Mouse (Mus musculus) embryonic facial prominence, embryonic 14.5 days (tissue): Measurements from ENCODE around the gene Crlf1. TPM values are rescaled to one million over a fixed set of nuclear protein-coding genes. Genes with fewer than 3 reads are reported as not detected.

Experiments used
- ATAC-seq: fragments of 200-750 bp; cut with Nextera tagmentation; 2 replicates; pipeline ENCODE4 v1.8.0; 2017; ENCODE audit warnings: low read depth, moderate number of reproducible peaks, moderate TSS enrichment
- DNase-seq: peaks from one replicate; pipeline ENCODE4 v3.0.0-alpha.2; 2015; ENCODE audit warnings: low spot score
- H3K27ac ChIP-seq: fragments of 300-500 bp; sonication (generic); replicated peaks from 2 replicates; pipeline ENCODE4 v1.5.1; 2014; ENCODE audit warnings: low read depth, mild to moderate bottlenecking, low read length, moderate library complexity
- H3K27me3 ChIP-seq: fragments of 300-500 bp; sonication (generic); replicated peaks from 2 replicates; pipeline ENCODE4 v1.6.1; 2014; ENCODE audit warnings: low read length; ENCODE audit not compliant: control insufficient read depth, insufficient read depth
- H3K36me3 ChIP-seq: fragments of 300-500 bp; sonication (generic); 2 replicates; pipeline ENCODE4 v1.6.1; 2014; ENCODE audit warnings: low read length, mixed read lengths; ENCODE audit not compliant: control insufficient read depth, insufficient read depth
- H3K4me1 ChIP-seq: fragments of 300-500 bp; sonication (generic); 2 replicates; pipeline ENCODE4 v1.6.1; 2014; ENCODE audit warnings: antibody characterized with exemption, low read length; ENCODE audit not compliant: control insufficient read depth, insufficient read depth
- H3K4me2 ChIP-seq: fragments of 300-500 bp; sonication (generic); 2 replicates; pipeline ENCODE4 v1.6.1; 2014; ENCODE audit warnings: low read depth, mild to moderate bottlenecking, low read length, moderate library complexity, mixed read lengths
- H3K4me3 ChIP-seq: fragments of 300-500 bp; sonication (generic); 2 replicates; pipeline ENCODE4 v1.5.1; 2014; ENCODE audit warnings: low read depth, mild to moderate bottlenecking, low read length
- H3K9ac ChIP-seq: fragments of 300-500 bp; sonication (generic); 2 replicates; pipeline ENCODE4 v1.6.1; 2014; ENCODE audit warnings: low read depth, mild to moderate bottlenecking, low read length, moderate library complexity, mixed read lengths
- H3K9me3 ChIP-seq: fragments of 300-500 bp; sonication (generic); 2 replicates; pipeline ENCODE4 v1.6.1; 2016; ENCODE audit warnings: low read length; ENCODE audit not compliant: control insufficient read depth
- WGBS: fragments of 180-500 bp; shearing (Covaris S2); extraction: QIAGEN DNeasy Blood & Tissue Kit; methylation state at CpG from one replicate; pipeline ENCODE4 v1.1.7; 2014; 5-methylcytosine and 5-hydroxymethylcytosine counted together
- polyA plus RNA-seq: library from polyadenylated mRNA; unstranded; fragments of >200 nt; fragmentation: Nextera tagmentation; extraction: Ambion mirVana; gene quantifications from 2 replicates; pipeline ENCODE4 v1.2.1, GENCODE M21; 2014

Gene Crlf1
- polyA plus RNA-seq, 1 experiment from 2014 or later = 68.1 TPM

GRCm38 (mm10) chr8:70466305-70466704 lies 26.7 kb upstream of the Crlf1 start:
- Histone ChIP-seq H3K4me2 (no peak overlapping the region), H3K4me3 (no peak overlapping the region), H3K27me3 (no peaks in the 10 kb centered on the region), H3K9me3 (no peaks in the 10 kb centered on the region), H3K4me1 (no peaks in the 10 kb centered on the region), H3K27ac (no peak overlapping the region), H3K36me3 (0 out of 2 replicates have a peak, but pooled peaks cover 6% of the 10 kb centered on the region), H3K9ac (no peak overlapping the region)
- DNase-seq = no peak
- WGBS = 85% methylated on average over 4 of the region's 4 CpGs
- no peak for ATAC-seq

- Histone ChIP-seq H3K4me2 (no peak overlapping the region), H3K9me3 (no peaks in the 10 kb centered on the region), H3K27ac (no peak overlapping the region), H3K4me1 (no peaks in the 10 kb centered on the region), H3K4me3 (no peak overlapping the region), H3K9ac (peak overlapping the region; percentile 20; the same call in 1 of the 2 replicates), H3K27me3 (no peaks in the 10 kb centered on the region), H3K36me3 (0 out of 2 replicates have a peak, but pooled peaks cover 6% of the 10 kb centered on the region)
- WGBS = 51% methylated on average over 11 of the region's 11 CpGs
- ATAC-seq (no peak), DNase-seq (no peak)
Observed at GRCm38 (mm10) chr8:70466771-70467170, 26.2 kb upstream of the Crlf1 start.

DNA sequence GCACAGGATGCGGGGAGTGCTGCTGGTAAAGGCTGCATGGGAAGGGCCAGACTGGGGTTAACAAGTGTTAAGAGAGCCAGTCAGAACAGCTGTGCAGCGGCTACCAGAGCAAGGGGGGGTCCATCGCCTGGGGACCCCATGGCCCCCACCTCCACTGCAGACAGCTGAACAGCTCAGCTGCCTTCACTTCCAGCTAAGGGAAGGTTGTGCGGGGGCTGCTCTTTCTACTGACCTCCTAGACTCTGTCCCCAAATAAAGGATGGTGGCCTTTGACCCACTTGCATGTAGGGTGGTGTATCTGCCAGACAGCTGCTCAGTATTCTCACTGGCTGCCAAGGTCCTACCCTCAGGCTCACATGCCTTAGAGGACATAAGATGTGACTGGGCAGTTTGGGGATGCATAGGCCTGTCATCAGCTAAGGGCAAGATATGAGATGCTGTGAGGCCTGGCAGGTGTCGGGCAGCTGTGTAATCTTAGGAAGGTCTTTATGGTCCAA lies 25.7 kb upstream of the Crlf1 start:
- Histone ChIP-seq H3K4me1 (no peaks in the 10 kb centered on the region), H3K9ac (peak overlapping the region; percentile 20; the same call in 1 of the 2 replicates), H3K4me3 (no peak overlapping the region), H3K27ac (no peak overlapping the region), H3K27me3 (no peaks in the 10 kb centered on the region), H3K36me3 (0 out of 2 replicates have a peak, but pooled peaks cover 6% of the 10 kb centered on the region), H3K9me3 (no peaks in the 10 kb centered on the region), H3K4me2 (no peak overlapping the region)
- DNase-seq (no peak), ATAC-seq (peak; percentile 51)
- WGBS = 62% methylated on average over 5 of the region's 5 CpGs

GRCm38 (mm10) chr8:70467907-70468306 lies 25.1 kb upstream of the Crlf1 start:
- Histone ChIP-seq H3K27ac (no peak overlapping the region), H3K9ac (no peak overlapping the region), H3K27me3 (no peaks in the 10 kb centered on the region), H3K4me1 (no peaks in the 10 kb centered on the region), H3K9me3 (no peaks in the 10 kb centered on the region), H3K4me3 (no peak overlapping the region), H3K4me2 (no peak overlapping the region), H3K36me3 (0 out of 2 replicates have a peak, but pooled peaks cover 10% of the 10 kb centered on the region)
- no peak for DNase-seq
- ATAC-seq = no peak
- 56% methylated on average over 1 of the region's 1 CpGs for WGBS

GRCm38 (mm10) chr8:70468733-70469132 lies 24.2 kb upstream of the Crlf1 start:
- ATAC-seq (no peak), DNase-seq (no peak)
- Histone ChIP-seq H3K4me2 (no peak overlapping the region), H3K4me1 (no peaks in the 10 kb centered on the region), H3K9ac (no peak overlapping the region), H3K4me3 (no peak overlapping the region), H3K36me3 (0 out of 2 replicates have a peak, but pooled peaks cover 10% of the 10 kb centered on the region), H3K9me3 (no peaks in the 10 kb centered on the region), H3K27me3 (no peaks in the 10 kb centered on the region), H3K27ac (no peak overlapping the region)
- 93% methylated on average over 4 of the region's 4 CpGs for WGBS

DNA sequence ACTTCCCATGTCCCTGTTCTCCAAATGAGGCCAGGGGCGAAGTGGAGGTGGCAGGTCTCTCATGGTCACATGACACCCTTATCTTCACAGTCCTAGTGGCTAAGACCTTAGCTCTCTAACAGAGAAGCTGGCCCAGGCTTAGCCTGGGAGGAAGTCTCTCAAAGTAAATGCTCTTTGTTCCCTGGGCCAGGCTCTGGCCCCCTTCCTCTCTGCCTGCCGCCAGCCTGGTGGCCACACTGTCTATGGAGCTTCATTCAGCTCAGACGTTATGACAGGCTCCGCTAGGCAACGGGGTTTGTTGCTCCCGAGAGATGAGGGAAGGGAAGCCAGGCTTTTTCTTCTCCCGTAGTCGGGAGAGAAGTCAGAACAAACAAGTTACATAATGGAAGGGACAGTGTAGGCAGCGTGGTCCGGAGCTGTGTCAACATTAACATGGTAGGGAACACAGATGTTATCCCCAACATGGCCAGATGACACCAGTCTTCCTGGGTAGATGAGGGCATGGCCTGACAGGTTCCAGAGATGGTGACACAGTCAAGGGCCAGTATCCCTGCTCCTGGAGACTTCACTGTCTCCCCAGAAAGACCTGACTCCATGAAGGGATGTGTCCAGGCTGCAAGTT lies 23.6 kb upstream of the Crlf1 start:
- Histone ChIP-seq H3K9me3 (no peaks in the 10 kb centered on the region), H3K4me2 (no peak overlapping the region), H3K36me3 (0 out of 2 replicates have a peak, but pooled peaks cover 10% of the 10 kb centered on the region), H3K27me3 (no peaks in the 10 kb centered on the region), H3K4me3 (no peak overlapping the region), H3K9ac (no peak overlapping the region), H3K27ac (no peak overlapping the region), H3K4me1 (no peaks in the 10 kb centered on the region)
- 54% methylated on average over 10 of the region's 10 CpGs for WGBS
- no peak for ATAC-seq
- DNase-seq = no peak

DNA sequence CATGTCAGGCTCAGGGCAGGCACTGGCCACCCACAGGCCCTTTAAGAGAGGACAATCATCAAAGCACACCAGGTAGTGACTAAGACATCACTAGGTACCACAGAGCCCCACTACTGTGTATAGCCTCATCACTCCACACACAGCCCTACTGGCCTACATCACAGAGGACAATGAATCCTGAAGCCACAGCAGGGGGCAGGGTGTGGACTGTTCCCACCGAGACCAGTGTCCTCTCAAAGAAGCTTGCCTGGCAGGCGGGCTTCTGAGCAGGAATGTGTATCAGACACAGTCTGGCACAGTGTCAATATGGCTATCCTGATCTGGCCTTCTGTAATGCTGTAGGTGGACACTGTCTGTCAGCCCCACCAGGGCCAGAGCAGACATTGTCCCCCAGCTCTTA lies 23.0 kb upstream of the Crlf1 start:
- 76% methylated on average over 2 of the region's 2 CpGs for WGBS
- no peak for ATAC-seq
- Histone ChIP-seq H3K9me3 (no peaks in the 10 kb centered on the region), H3K36me3 (0 out of 2 replicates have a peak, but pooled peaks cover 10% of the 10 kb centered on the region), H3K27me3 (no peaks in the 10 kb centered on the region), H3K4me3 (no peak overlapping the region), H3K4me1 (no peaks in the 10 kb centered on the region), H3K27ac (no peak overlapping the region), H3K4me2 (no peak overlapping the region), H3K9ac (no peak overlapping the region)
- no peak for DNase-seq

DNA sequence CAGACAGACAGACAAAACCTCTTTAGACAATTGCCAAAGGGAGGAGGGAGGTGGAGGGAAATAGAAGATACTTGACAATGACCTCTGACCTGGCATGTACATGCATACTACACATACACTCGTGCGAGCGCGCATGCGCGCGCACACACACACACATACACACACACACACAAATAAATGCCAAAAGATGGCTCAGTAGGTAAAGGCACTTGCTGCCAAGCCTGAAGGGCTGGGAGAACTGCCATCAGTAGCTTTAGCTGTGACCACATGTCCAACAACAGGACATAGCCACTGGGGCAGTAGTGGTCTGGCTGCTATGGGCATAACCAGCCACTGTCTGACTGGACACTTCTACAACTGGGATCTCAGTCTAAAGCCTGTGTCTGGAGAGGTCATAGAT lies 21.1 kb upstream of the Crlf1 start:
- no peak for ATAC-seq
- no peaks in the 10 kb centered on the region for H3K9me3 ChIP-seq
- no peak overlapping the region for H3K27ac ChIP-seq
- DNase-seq = no peak
- 0 out of 2 replicates have a peak, but pooled peaks cover 10% of the 10 kb centered on the region for H3K36me3 ChIP-seq
- H3K27me3 ChIP-seq = no peaks in the 10 kb centered on the region
- WGBS = 97% methylated on average over 7 of the region's 7 CpGs
- no peak overlapping the region for H3K4me3 ChIP-seq
- H3K9ac ChIP-seq = no peak overlapping the region
- H3K4me2 ChIP-seq = no peak overlapping the region
- 0 out of 2 replicates have a peak, but pooled peaks cover 4% of the 10 kb centered on the region for H3K4me1 ChIP-seq
